Mouse (Mus musculus): ENCODE data around the gene Nr1d1.

The Nr1d1 gene

DNA sequence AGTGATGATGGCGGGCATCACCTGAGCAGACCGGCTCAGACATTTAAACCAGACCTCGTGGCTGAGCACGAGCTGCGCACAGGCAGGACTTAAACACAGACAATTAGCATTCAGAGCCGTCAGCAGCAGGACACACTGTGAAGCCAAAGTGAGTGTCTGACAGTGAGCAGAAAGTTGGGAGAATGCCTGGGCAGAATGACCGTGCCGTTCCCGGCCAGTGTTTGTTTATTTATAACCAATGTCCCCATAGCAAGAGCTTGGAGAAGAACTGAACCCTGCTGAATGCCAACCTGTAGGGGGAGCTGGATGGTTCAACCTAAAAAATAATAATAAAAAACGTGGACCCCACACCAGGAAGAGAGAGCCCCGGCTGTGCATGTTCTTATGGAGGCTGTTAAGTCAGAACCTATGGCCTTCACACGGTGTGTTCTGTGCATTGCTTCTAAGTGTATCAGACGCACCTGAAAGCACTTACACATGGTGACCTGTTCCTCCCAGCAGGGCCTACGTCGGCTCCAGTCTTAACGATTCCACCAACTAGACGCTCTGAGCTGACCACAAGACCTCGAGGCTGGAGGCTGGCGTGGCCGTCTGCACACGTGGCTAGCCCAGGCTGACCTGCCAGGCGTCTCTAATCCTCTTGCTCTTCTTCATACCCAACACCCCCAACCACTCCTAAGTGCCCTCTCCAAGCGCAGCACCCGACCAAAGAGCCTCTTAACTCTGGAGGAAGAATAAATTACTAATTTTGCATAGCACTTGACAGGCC is 53.5 kb downstream of the Nr1d1 start:
- TF ChIP-seq GATA4 (IDR thresholded peaks at IDR 0.05; ENCODE audit: insufficient replicate concordance, low read length), result no peak

DNA sequence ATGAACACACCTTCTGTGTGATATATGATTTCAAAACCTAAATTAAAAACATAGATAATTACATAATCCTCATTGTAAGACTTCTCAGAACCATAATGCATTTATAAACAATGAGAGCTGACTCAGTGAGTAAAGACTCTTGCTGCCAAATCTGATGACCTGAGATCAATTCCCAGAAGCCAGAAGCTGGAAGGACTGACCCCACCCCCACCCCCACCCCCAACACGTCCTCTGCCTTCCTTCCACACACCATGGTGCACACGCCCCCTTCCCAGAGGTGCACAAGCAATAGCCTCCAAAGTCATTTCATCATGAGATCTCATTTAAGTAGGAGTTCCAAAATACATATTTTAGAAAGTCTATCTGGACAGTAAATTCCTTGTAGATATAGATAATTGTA is 54.4 kb downstream of the Nr1d1 start:
- TF ChIP-seq GATA4 (IDR thresholded peaks at IDR 0.05; ENCODE audit: insufficient replicate concordance, low read length), result no peak
